Mouse (Mus musculus) monocyte, adult 2 months (primary cell): ENCODE results near the gene Emc10.

ENCODE experiments used
- DNase-seq, 2 experiments: peaks; one replicate each; pipeline ENCODE4 v3.0.0; 2022; ENCODE audit warnings: low spot score in 2 of 2, low read depth in 1 of 2

The Emc10 gene

DNA sequence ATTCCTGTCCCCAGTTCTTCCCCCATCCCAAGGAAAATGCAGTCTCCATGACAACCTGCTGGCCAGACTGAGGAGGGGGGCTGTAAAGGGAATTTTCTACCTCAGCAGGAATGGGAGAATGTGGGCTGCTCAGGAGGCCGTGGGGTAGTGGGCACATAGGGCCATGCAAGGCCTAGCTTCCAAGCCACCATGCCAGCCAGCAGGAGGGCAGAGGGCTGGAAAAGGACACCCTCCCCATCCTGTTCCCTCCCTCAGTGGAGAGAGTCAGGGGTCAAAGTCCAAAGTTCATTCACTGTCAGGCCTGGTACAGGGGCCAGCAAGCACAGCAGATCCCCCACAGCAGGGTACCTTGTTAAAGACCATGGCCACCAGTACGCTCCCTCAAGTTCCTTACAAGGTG, 31.2 kb downstream of the Emc10 start, which contains the start of gene Aspdh:
Gene Aspdh (plus strand): TSS at position 281 of the 400 bp plus-strand sequence.
- no peak for DNase-seq

DNA sequence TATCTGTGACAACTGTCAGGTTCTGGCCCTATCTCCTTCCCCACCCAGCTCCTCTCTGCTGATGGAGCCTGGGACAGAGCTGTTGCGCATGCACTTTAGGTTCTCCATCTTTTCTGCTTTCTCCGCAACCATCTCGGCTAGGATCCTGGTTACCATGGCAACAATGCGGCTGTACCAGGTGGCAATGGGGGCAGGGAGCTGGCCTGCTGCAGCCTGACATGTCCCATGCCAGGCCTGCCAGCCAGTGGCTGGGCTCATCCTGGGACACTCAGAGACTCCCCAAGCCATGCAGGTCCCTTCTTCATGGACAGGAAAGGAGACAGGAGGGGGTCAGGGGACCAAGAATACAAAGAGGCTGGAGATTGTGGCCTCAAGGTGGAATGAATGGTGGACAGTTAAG, 31.8 kb downstream of the Emc10 start:
- no peak for DNase-seq

DNA sequence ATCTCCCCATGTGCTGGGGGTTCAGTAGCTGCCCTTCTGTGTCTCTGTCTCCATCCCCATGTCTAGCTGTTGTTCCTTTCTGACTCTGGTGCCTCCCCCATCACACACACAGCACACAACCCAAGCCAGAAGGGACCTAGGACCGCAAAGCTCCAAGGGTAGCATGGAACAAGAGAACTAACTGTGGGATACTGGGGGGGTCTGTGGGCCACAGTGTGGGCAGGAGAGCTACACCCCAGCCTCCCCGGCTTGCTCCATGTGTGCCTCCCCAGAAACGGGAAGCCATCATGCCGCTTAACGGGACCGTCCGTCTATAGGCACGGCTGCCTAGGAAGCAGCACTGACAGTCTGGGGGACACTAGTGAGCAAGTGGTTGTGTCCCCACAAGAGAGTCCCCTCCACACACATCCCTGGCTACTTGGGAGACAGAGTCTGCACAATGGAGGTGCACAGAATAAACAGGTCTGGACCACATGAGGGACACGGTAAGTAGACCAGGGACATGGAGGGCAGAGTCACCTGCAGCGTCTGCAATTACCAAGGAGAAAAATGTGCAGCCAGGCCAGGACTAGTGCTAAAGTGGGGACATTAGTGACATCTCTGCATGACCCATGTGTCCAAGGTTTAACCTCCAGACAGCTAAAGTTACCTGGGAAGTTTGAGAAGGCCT, 32.6 kb downstream of the Emc10 start:
- DNase-seq, result no peak

DNA sequence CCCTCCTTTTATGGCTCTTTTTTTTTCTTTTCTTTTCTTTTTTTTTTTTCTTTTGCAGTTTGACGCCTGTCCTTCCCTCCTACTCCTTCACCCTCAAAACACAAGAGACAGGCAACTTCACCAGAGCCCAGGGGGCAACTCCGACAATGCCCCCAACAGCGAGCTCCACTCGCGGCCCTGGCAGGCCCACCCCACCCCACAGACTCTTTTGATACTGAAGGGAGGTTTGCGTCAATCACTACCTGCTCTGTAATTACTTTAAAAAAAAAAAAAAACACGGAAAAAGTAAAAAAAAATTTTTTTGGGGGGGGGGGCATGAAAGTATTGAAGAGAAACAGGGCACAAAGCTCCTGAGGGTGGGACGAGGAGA, 33.3 kb downstream of the Emc10 start:
- DNase-seq, result no peak

DNA sequence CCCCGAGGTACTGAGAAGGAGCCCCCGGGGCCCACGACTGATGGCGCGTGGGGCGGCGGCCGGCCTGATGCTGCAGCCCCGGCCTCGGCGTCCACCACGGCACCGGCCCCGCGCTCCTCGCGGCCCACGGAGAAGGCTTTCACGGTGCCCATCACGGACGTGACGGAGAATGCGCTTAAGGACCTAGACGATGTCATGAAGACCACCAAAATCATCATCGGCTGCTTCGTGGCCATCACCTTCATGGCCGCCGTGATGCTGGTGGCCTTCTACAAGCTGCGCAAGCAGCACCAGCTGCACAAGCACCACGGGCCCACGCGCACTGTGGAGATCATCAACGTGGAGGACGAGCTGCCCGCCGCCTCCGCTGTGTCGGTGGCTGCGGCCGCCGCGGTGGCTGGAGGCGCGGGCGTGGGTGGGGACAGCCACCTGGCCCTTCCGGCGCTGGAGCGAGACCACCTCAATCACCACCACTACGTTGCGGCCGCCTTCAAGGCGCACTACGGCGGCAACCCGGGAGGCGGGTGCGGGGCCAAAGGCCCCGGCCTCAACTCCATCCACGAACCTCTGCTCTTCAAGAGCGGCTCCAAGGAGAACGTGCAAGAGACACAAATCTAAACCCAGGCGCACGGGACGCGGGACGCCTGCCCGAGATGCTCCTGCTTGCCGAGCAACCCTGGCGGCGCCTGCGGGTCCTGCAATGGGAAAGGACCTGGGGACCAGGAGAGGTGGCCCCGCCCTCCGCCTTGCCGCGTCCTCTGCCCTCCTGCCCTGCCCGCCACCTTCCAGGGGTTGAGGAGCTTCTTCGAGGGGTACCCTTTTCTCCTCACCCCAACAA, 33.9 kb downstream of the Emc10 start:
- DNase-seq, result no peak

DNA sequence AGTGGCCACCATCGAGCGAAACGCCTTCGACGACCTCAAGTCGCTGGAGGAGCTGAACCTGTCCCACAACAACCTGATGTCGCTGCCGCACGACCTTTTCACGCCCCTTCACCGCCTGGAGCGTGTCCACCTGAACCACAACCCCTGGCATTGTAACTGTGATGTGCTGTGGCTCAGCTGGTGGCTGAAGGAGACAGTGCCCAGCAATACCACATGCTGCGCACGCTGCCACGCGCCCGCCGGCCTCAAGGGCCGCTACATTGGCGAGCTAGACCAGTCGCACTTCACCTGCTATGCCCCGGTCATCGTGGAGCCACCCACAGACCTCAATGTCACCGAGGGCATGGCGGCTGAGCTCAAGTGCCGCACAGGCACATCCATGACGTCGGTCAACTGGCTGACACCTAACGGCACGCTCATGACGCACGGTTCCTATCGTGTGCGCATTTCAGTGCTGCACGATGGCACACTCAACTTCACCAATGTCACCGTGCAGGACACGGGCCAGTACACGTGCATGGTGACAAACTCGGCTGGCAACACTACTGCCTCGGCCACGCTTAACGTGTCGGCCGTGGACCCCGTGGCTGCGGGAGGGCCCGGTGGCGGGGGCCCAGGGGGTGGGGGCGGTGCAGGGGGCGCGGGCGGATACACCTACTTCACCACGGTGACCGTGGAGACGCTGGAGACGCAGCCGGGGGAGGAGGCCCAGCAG, 34.7 kb downstream of the Emc10 start:
- no peak for DNase-seq

DNA sequence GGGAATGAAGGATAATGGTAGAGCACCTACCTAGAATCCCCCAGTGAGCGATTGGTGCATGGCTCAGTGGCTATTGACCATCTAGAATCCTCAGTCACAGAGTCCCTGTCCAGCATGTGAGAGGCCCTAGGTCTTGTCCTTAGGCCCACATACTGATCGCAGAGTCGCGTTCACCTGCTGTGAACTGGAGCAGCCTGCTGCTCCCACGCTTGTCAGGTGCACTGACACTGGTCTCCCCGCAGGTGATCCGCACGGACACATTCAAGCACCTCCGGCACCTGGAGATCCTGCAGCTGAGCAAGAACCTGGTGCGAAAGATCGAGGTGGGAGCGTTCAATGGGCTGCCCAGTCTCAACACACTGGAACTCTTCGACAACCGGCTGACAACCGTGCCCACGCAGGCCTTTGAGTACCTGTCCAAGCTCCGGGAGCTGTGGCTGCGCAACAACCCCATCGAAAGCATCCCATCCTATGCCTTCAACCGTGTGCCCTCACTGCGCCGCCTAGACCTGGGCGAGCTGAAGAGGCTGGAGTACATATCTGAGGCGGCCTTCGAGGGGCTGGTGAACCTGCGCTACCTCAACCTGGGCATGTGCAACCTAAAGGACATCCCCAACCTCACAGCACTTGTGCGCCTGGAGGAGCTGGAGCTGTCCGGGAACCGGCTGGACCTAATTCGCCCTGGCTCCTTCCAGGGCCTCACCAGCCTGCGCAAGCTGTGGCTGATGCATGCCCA, 35.4 kb downstream of the Emc10 start:
- no peak for DNase-seq

DNA sequence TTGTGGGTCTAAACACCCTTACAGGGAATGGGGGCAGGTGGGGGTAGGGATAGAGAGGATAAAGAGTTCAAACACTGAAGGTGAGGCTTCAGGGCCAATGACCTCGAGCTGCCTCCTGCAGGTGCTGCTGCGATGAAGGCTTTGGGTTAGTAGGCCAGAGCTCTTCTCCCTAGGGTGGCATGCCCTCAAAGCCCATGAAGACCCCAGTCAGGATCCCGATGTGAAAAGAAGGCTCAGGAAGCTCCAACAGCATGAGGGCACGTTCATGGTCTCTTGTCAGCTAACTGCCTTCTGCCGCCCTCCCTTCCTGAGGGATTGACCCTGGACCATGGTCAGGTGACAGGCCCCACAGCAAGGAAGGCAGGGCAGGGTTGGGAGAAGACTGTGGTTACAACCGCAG, 36.3 kb downstream of the Emc10 start:
- DNase-seq, result no peak

DNA sequence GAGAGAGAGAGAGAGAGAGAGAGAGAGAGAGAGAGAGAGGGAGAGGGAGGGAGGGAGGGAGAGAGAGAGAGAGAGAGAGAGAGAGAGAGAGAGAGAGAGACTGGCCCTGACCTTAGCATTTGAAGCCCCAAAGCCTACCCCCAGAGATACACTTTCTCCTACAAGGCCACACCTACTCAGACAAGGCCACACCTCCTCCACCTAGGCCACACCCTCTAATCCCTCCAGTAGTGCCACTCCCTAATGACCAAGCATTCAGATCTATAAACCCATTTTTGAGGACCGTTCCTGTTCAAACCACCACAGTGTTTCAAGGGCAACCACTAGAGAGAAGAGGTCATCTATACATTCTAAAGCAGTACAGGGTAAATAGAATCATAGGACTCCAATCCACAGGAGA, 40.0 kb downstream of the Emc10 start:
- no peak for DNase-seq

DNA sequence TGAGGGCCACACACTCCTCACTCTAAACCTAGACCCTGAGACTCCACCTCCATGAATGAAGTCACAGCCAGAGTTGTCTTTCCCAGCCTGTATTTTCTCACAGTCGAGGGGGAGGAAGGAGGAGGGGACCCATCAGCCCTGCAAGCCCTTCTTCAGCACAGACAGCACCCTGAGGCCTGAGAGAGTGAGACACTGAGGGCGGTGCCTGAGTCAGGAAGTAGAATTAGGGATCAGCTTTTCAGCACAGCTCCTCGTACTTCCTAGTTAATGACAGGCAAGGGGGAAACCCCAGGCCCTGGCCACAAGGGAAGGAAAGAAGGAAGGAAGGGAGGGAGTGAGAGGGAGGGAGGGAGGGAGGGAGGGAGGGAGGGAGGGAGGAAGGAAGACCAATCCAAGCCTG, 43.1 kb downstream of the Emc10 start:
- no peak for DNase-seq

DNA sequence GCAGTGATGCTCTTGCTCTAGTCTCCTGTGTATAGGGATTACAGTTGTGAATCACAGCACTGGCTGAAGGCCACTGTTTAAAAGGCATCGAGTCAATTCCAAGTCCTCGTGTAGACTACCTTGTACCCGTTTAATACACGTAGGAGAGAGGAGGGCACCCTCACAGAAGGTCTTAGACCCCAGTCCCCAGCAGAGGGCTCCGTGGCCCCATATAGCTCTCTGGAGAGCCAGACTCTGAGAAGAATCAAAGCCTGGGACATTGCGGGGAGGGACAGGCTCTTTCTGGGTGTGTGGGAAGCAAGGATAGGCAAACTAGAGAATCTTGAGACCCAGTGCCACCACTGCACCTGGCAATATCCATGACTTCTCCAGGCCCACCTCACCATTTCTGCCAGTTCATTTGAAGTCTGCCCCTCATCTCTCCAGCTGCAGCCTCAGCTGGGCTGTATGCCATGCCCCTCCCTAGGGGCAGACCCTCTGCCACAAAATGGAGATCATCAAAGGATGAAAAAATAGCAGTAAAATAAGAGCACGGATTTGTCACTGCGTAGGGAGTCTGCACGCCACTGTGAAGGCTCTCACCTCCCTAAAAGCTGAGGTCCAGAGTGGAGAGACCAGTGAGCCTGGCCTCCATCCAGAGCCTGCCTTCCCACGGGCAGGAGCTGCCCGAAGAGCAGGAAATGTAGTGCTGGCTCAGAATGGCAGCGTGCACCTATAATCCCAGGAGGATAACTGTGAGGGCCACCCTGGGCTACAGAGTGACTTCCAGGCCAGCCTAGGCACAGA, 50.1 kb downstream of the Emc10 start:
- no peak for DNase-seq

DNA sequence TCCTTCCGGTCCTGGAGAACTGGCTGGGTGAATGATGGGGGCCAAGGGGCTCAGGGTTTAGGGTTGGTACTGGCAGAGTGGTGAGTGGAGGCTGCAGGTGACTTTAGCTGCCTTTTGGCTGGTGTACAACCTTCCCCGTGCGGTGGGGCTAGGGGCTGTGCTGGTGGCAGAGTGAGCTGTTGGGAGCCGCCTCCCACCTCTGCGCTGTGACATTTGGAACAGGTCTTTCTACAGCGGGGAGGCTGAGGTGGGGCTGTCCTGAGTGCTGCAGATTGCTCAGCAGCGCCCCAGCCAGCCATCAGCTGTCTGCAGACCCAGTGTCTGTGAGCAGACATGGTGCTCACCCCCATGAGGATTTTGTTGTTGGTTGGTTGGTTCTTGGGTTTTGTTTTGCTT, 50.8 kb downstream of the Emc10 start:
- no peak for DNase-seq

DNA sequence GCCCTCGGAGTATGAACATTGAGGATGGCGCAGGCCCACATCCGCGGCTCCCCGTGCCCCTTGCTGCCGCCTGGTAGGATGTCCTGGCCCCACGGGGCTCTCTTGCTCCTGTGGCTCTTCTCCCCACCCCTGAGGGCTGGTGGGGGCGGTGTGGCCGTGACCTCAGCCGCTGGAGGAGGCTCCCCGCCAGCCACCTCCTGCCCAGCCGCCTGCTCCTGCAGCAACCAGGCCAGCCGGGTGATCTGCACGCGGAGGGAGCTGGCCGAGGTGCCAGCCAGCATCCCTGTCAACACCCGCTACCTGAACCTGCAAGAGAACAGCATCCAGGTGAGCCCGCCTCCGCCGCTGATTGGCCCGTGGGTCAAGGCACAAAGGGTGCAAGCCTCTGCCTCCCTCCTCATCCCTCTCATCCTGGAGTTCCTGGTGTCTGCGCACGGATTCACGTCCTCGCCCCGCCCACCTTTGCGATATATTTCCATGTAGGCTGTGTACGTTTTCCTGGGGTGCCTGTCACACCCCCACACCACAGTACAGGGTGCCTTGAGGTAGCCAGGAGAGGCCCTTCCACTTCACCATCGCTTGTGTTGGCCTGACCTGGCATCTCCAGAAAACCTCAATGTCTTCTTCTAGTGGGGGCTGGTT, 51.3 kb downstream of the Emc10 start:
- no peak for DNase-seq

DNA sequence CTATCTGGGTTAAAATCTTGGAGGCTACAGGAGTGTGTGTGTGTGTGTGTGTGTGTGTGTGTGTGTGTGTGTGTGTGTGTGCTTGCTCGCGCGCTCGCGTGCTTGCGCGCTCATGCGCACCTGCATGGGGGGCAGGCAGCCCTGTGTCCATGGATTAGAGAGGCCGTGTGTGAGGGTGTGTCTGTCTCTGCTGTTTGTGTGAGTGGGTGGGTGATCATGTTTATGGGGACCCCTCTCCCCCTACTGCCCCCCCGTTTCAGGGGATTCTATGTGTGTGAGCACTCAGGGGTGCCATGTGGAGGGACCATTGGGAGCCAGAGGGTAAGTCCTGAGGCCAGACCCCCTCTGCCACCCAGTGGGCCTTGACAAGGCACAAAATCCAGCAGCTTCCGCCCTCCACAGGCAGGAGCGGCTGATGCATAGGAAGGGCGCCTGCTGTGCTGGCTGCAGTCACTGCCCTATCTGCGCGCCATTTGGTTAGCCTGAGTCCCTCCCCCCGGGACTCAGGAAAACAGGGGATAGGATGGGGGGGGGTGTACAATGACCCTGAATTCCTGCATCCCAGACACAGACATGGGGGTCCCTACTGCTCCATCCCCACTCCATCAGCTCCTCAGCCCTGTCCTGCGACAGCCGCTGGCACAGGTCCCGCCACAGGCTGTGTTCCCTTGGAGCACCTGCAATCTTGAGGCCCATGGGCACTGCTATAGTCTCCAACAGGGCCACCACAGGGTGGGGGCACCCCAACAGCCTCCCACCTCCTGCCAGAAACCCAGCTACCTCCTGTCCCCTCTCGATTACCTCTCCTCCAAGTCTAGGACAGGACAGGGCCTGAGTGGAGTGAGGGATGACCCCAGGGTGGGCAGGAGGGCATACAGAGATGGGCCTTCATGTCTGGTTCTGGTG, 52.8 kb downstream of the Emc10 start:
- DNase-seq, result no peak

DNA sequence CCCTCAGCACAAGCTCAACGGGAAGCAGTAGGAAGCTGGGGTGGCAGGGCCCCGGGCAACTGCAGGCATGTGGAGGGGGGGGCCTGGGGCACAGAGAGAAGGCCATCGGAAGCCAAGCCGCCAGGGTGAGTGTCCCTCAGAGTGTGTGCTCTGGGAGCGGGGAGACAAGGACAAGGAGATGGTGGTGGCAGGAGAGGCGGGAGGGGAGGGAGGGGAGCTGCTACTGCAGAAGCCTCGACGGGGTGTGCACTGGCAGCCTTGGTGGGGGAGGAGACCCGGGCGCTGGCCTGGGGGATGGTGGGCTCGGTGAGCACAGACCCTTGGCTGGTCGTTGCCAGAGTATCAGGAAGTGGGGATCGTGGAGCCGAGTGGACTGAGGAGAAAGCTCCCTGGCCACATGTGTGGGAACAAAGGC, 53.9 kb downstream of the Emc10 start:
- DNase-seq, result no peak

DNA sequence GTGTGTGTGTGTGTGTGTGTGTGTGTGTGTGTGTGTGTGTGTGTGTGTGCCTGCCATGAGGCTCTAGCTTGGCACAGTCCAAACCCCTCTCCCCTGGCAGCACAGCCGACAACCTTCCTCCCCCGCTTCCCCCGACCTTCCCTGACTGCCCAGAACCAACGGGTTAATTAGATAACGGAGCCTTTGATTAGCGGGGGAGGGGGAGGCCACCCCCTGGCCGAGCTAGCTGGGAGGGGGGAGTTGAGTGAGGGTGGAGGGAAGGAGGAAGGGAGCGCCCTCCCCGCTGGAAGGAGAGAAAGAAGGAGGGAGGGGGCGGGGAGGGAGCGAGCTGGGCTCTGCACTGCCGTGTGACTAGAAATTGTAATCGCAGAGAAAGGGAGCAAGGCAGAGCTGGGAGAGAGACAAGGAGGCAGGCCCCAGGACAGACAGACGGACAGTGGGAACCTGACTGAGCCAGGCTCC, 54.6 kb downstream of the Emc10 start:
- no peak for DNase-seq

DNA sequence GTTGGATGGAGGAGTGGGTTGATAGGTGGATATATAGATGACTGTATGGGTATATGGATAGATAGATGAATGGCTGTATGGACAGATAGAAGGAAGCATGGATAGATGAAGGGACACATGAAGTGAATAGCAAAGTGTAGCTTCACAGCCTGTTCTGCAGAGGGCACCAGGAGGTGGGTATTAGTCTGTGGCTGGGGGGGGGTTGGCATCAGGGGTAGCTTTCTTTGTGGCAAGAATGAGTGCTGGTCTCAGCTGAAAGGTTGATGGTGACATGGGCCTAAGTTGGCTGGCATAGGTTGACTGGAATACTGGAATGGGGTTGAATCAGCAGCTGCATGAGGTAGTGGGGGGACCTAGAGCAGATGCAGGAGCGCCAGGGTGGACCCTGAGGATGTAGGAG, 55.1 kb downstream of the Emc10 start:
- DNase-seq, result no peak

DNA sequence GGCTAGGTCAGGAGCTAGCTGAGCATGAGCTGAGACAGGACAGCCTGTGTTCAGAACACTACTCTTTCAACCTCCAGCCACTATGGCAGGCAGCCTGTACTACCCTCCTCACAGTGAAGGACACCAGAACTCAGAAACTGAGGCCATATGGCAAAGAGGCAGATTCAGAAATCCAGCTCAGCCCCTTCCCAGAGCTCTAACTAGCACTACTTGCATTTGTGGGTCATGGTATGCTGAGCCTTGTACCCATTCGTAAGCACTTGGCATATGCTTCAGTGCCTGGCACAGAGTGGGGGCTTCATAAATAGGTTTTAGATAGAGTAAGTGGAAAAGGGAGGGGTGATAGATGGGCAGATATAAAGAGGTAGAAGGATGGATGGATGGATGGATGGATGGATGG, 55.9 kb downstream of the Emc10 start:
- no peak for DNase-seq
